Mouse (Mus musculus) lung, embryonic 14.5 days (tissue): ENCODE results near the gene Ubox5. TPM values are rescaled to one million over a fixed set of nuclear protein-coding genes. Genes with fewer than 3 reads are reported as not detected.
"Not testable (repeated sequence)": the region's sequence is repeated elsewhere in the genome, so short reads cannot be mapped to it uniquely, and the experiment has no call there.

Source experiments
- ATAC-seq: fragments of 200-750 bp; cut with Nextera tagmentation; 2 replicates; pipeline ENCODE4 v1.8.0; 2017; ENCODE audit warnings: mild to moderate bottlenecking, moderate TSS enrichment, moderate library complexity; ENCODE audit not compliant: insufficient read depth
- DNase-seq: peaks from one replicate; pipeline ENCODE4 v3.0.0-alpha.2; 2015
- H3K27ac ChIP-seq: fragments of 300-500 bp; sonication (generic); 2 replicates; pipeline ENCODE4 v1.5.1; 2014; ENCODE audit warnings: low read depth, mild to moderate bottlenecking, moderate library complexity
- H3K27me3 ChIP-seq: fragments of 300-500 bp; sonication (generic); 2 replicates; pipeline ENCODE4 v1.6.1; 2014; ENCODE audit warnings: low read length, control low read depth; ENCODE audit not compliant: insufficient read depth
- H3K36me3 ChIP-seq: fragments of 300-500 bp; sonication (generic); 2 replicates; pipeline ENCODE4 v1.6.1; 2014; ENCODE audit warnings: control low read depth; ENCODE audit not compliant: insufficient read depth
- H3K4me1 ChIP-seq: fragments of 300-500 bp; sonication (generic); 2 replicates; pipeline ENCODE4 v1.6.1; 2014; ENCODE audit warnings: antibody characterized with exemption, control low read depth; ENCODE audit not compliant: insufficient read depth
- H3K4me2 ChIP-seq: fragments of 300-500 bp; sonication (generic); 2 replicates; pipeline ENCODE4 v1.6.1; 2014; ENCODE audit warnings: mild to moderate bottlenecking
- H3K4me3 ChIP-seq: fragments of 300-500 bp; sonication (generic); 2 replicates; pipeline ENCODE4 v1.5.1; 2014; ENCODE audit warnings: low read depth, low read length
- H3K9ac ChIP-seq: fragments of 300-500 bp; sonication (generic); 2 replicates; pipeline ENCODE4 v1.6.1; 2014
- H3K9me3 ChIP-seq: fragments of 300-500 bp; sonication (generic); 2 replicates; pipeline ENCODE4 v1.6.1; 2016; ENCODE audit warnings: low read depth, low read length, control low read depth
- CTCF ChIP-seq: IDR thresholded peaks from 2 replicates; pipeline ENCODE4 v1.5.1; 2016; ENCODE audit warnings: antibody characterized with exemption, low read depth
- WGBS: fragments of 180-500 bp; shearing (Covaris S2); extraction: QIAGEN DNeasy Blood & Tissue Kit; methylation state at CpG from one replicate; pipeline ENCODE4 v1.1.7; 2014; 5-methylcytosine and 5-hydroxymethylcytosine counted together
- polyA plus RNA-seq: library from polyadenylated mRNA; unstranded; fragments of >200 nt; fragmentation: Nextera tagmentation; extraction: Ambion mirVana; gene quantifications from 2 replicates; pipeline ENCODE4 v1.2.1, GENCODE M21; 2014

The Ubox5 gene
- polyA plus RNA-seq, 1 experiment from 2014 or later = 12.4 TPM

DNA sequence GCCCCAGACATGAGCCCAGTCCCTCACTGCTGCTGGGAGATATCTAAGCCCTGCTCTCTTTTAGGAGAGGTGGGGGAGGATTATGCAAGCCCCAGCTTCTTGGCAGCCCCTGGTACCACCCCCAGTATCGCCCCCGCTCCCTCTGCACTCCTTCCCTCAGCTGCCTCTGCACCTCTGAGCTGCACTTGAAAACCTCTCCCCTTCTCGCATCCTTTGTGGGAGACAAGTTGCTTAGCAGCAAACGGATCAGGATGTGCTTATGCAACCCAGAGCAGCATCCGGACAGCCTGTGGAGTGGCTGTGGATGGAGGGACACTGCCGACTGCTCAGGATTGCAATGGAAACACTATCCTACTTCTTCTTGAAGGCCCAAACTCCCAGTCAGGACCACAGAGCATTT, 27.7 kb upstream of the Ubox5 start:
- H3K27me3 ChIP-seq = no peaks in the 10 kb centered on the region
- no peaks in the 10 kb centered on the region for H3K9me3 ChIP-seq
- no peak for DNase-seq
- ATAC-seq = no peak
- H3K27ac ChIP-seq = no peak overlapping the region
- H3K36me3 ChIP-seq = peaks cover 89% of the 10 kb centered on the region
- H3K4me3 ChIP-seq = no peak overlapping the region
- 86% methylated on average over 6 of the region's 6 CpGs for WGBS
- H3K4me2 ChIP-seq = no peak overlapping the region
- no peaks in the 10 kb centered on the region for H3K4me1 ChIP-seq
- no peak for TF ChIP-seq CTCF
- H3K9ac ChIP-seq = no peak overlapping the region

GRCm38 (mm10) chr2:130656536-130656935, 26.7 kb upstream of the Ubox5 start:
- Histone ChIP-seq H3K27ac (no peak overlapping the region), H3K4me2 (no peak overlapping the region), H3K9me3 (no peaks in the 10 kb centered on the region), H3K4me3 (no peak overlapping the region), H3K36me3 (peaks cover 80% of the 10 kb centered on the region), H3K9ac (no peak overlapping the region), H3K27me3 (no peaks in the 10 kb centered on the region), H3K4me1 (no peaks in the 10 kb centered on the region)
- TF ChIP-seq CTCF = no peak
- DNase-seq (no peak), ATAC-seq (no peak)
- WGBS = 92% methylated on average over 9 of the region's 9 CpGs

GRCm38 (mm10) chr2:130655660-130656339, 26.0 kb upstream of the Ubox5 start:
- WGBS = 87% methylated on average over 6 of the region's 6 CpGs
- Histone ChIP-seq H3K9me3 (no peaks in the 10 kb centered on the region), H3K9ac (no peak overlapping the region), H3K27ac (no peak overlapping the region), H3K27me3 (no peaks in the 10 kb centered on the region), H3K4me3 (no peak overlapping the region), H3K36me3 (peaks cover 76% of the 10 kb centered on the region), H3K4me1 (no peaks in the 10 kb centered on the region), H3K4me2 (no peak overlapping the region)
- ATAC-seq (no peak), DNase-seq (no peak)
- no peak for TF ChIP-seq CTCF

- no peaks in the 10 kb centered on the region for H3K9me3 ChIP-seq
- H3K4me1 ChIP-seq = no peaks in the 10 kb centered on the region
- DNase-seq (no peak), ATAC-seq (no peak)
- H3K9ac ChIP-seq = no peak overlapping the region
- WGBS = 57% methylated on average over 1 of the region's 1 CpGs
- no peak overlapping the region for H3K4me3 ChIP-seq
- no peak overlapping the region for H3K4me2 ChIP-seq
- no peaks in the 10 kb centered on the region for H3K27me3 ChIP-seq
- H3K27ac ChIP-seq = no peak overlapping the region
- peaks cover 68% of the 10 kb centered on the region for H3K36me3 ChIP-seq
- no peak for TF ChIP-seq CTCF
Observed at GRCm38 (mm10) chr2:130653760-130654159, 23.9 kb upstream of the Ubox5 start.

DNA sequence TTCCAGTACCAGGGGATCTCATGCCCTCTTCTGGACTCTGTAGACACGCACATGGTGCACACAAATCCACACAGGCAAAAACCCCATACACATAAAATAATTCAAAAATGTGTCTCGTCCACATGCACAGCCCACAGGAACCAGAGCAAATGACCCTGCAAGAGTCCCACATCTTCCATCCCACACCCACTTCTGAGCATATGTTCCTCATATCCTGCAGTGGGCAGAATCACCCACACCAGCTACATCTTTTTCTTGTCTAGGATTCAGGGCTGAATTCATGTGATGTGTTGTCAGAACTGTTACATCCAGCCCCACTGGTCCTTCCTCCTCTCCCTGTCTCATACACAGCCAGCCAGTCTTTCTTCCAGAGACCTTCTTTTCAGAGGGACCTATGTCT, 23.5 kb upstream of the Ubox5 start:
- WGBS = 94% methylated on average over 2 of the region's 2 CpGs
- no peaks in the 10 kb centered on the region for H3K9me3 ChIP-seq
- no peaks in the 10 kb centered on the region for H3K4me1 ChIP-seq
- H3K4me3 ChIP-seq = no peak overlapping the region
- no peak overlapping the region for H3K4me2 ChIP-seq
- DNase-seq (no peak), ATAC-seq (no peak)
- no peak overlapping the region for H3K9ac ChIP-seq
- peaks cover 64% of the 10 kb centered on the region for H3K36me3 ChIP-seq
- TF ChIP-seq CTCF = no peak
- H3K27me3 ChIP-seq = no peaks in the 10 kb centered on the region
- H3K27ac ChIP-seq = no peak overlapping the region

- not testable (repeated sequence) for DNase-seq, H3K4me2 ChIP-seq, H3K9ac ChIP-seq, H3K4me1 ChIP-seq, ATAC-seq, H3K9me3 ChIP-seq, H3K4me3 ChIP-seq, H3K27ac ChIP-seq, H3K27me3 ChIP-seq
- WGBS = 77% methylated on average over 6 of the region's 6 CpGs
- peaks cover 23% of the 10 kb centered on the region for H3K36me3 ChIP-seq
Observed at GRCm38 (mm10) chr2:130649028-130649427, 19.2 kb upstream of the Ubox5 start.

DNA sequence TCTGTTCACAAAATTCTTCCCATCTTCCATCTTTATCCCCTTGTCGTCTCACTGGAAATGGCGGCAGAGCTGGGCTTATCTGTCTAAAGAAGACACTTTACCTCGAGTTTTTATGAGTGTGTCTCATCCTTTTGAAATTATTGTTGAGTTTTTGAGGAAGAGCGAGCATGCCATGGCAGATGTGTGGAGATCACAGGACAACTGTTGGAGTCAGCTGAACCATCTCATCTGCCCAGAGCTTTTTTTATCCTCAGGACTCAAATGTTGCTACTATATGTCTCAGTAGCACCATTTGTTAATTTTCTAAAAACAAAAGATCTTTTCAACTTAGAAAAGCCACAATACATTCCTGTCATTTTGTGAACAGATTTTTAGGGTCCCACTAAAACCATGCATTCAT, 15.4 kb upstream of the Ubox5 start:
- Histone ChIP-seq H3K27ac (no peak overlapping the region), H3K4me3 (no peak overlapping the region), H3K9me3 (no peaks in the 10 kb centered on the region), H3K4me1 (0 out of 2 replicates have a peak, but pooled peaks cover 3% of the 10 kb centered on the region), H3K36me3 (0 out of 2 replicates have a peak, but pooled peaks cover 2% of the 10 kb centered on the region), H3K4me2 (no peak overlapping the region), H3K9ac (no peak overlapping the region), H3K27me3 (no peaks in the 10 kb centered on the region)
- no peak for DNase-seq
- TF ChIP-seq CTCF = no peak
- WGBS = 73% methylated on average over 4 of the region's 4 CpGs
- no peak for ATAC-seq
